Mouse (Mus musculus): ENCODE measurements around the gene Scgb2b15.
"Not testable (repeated sequence)": the region's sequence is repeated elsewhere in the genome, so short reads cannot be mapped to it uniquely, and the experiment has no call there.

The Scgb2b15 gene

DNA sequence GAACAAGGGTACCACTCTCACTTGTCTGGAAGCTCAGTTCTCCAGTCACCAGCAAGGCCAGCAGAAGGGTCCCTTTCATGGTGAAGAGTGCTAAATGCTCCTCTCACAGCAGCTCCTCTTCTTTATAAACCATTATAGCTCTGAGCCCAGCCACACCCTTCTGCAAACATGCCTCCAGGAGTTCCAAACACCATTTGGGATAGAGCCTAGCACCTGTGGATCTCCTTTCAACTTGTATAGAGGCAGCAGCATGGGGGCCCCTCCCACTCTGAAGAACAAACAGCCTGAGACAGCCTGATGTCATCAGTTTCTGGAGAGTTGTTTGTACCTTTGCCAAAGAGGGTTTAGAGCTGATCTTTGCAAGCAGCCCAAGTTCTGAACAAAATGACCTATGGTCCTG, at the start of gene Scgb2b15:
TSS of gene Scgb2b15 (minus strand) at position 101 of the 400 bp plus-strand sequence.
- not testable (repeated sequence) for DNase-seq (ENCODE audit: low spot score in 2 of 2)

- not testable (repeated sequence) for DNase-seq (ENCODE audit: low spot score in 2 of 2)
Measured at GRCm38 (mm10) chr7:32836254-32836653, 6.8 kb upstream of the Scgb2b15 start, which contains the start of gene Scgb1b15. Gene Scgb1b15 (plus strand): TSS chr7:32836554.
